Mouse (Mus musculus): Measurements from ENCODE around the gene Ubtd1. TPM values are rescaled to one million over a fixed set of nuclear protein-coding genes. Genes with fewer than 3 reads are reported as not detected.

The Ubtd1 gene
- polyA plus RNA-seq (2017; shearing (Covaris generic)), result 1 to 10 TPM; 6.4 to 9.0 TPM

DNA sequence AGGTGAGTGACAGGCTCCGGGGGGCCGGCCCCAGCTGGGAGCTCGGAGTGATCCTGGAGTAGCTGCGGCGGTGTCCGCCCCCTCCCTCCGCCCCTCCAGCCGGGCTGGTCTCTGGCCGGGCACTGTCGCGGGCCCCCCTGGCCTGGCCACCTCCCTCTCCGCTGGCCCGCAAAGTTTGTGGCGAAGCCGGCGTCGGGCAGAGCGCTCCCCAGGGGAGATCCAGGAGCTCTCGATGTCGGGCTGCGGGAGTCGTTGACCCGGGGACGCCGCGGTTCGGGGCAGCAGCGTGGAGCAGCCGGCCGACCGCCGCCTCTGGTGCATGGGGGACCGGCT lies at the start of gene Ubtd1:
Gene Ubtd1 (plus strand): TSS at position 169 of the 333 bp plus-strand sequence.

DNA sequence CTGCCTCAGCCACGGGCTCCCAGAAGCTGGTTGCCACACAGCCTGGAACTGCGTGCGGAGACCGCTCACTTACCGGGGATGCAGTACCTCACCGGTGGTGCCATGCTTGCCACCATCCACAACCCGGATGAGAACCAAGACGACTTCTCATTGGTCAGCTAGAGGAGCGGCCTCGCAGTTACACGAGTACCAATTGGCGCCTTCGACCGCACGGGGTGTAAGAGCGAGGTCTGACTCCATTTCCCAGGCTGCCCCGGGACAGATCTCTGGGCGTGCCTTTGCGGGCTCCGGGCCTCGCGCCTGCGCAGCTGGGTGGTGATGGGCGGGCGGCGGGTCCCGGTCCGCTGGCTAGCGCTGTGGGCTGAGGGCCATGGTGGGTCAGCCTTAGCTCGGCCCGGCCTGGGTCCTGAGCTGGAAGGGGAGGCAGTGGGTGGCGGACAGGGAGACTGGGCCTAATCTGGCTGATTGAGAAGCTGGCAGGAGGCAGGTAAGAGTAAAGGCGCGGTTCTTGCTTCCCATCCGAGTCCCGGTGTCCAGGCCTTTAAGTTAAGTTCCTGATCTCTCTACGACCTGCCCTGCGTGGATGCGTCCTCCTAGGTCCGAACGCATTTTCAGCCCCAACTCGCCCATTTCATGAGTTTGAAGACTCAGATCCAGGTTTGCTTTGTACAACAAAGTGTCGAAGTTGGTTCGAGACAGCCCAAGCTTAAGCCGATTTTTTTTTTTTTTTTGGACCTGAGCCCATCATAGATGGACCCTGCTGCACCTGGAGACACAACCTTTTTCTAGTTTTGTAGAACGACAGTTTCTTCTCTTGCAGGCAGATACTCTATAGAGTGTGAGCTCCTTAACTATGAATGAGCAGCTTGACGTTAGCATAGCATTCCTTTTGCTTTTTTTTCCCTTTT lies 48.1 kb upstream of the Ubtd1 start, which contains the start of the genes Exosc1 and Zdhhc16:
Gene Exosc1 (minus strand): TSS at position 245 of the 908 bp plus-strand sequence.
Gene Zdhhc16 (plus strand): TSS at position 302 of the 908 bp plus-strand sequence.

DNA sequence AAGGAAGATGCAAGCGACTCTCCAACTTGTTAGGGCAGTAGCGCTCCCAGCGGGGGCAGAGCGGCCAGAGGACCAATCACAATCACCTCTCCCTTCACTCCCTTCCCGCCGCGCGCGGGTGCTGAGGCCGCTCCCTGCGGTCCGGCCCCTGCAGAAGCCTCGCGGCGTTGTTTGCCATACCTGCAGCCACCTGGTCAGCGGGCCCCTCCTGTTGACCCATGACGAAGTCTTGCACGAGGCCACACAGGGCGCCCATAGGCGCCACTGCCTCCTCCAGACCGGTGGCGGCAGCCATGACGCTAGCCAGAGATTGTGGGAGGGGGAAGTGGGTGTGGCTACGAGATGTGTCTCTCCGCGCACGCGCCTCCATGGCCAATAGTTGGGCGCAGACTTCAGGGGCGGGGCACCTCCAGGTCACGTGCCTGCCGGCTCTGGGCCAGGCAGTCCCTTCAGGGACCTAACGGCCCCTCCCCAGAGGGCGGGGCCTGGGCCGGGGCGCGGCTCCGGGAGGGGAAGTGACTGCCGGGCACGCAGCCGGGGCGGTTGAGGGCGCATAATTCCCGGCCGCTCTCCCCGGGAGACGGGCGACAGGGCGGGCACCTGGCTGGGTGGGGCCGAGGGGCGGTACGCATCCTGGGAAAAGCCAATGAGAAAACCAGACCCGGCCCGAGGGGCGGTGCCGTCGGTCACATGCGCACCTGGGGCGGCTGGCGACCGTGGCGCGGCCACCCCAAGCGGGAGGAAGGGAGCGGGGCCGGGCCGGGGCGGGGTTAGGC lies 556 bp upstream of the Ubtd1 start, which contains the start of gene Mms19:
Gene Mms19 (minus strand): TSS at position 339 of the 776 bp plus-strand sequence.

DNA sequence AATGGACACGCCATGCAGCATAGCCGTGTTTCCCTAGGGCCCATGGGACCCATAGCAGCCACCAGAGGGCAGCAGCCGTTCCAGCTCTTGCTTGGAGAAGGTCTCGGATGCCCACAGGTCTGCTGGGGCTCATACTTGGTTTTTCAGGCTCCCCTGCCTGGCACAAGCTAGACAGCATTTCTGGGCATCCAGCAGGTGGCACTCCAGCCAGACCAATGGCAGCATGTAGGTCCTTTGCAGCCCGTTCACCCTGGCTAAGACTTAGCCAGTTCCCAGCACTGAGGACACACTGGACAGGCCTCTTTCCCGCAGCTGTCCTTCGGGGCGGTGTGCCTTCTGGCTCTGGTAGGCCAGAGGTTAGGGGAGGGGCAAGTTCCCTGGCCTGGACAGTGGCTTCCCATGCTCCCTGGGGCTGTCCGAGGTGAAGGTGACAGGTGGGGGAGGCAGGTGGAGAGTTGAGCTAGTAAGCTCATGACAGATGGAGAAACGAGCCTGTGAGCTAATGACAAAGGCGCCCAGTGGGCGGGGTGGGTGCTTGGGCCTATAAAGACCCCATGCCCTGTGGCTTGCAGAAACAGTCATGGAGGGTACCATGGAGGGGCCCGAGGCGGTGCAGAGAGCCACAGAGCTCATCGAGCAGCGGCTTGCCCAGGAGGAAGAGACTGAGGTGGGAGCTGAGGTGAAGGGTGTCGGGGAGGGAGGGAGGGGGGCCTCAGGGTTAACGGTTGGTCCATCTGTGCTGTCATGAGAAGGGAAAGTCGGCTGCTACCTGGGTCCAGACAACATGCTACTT lies 54.1 kb downstream of the Ubtd1 start, which contains the start of gene Ankrd2:
Gene Ankrd2 (plus strand): TSS at position 545 of the 793 bp plus-strand sequence.

DNA sequence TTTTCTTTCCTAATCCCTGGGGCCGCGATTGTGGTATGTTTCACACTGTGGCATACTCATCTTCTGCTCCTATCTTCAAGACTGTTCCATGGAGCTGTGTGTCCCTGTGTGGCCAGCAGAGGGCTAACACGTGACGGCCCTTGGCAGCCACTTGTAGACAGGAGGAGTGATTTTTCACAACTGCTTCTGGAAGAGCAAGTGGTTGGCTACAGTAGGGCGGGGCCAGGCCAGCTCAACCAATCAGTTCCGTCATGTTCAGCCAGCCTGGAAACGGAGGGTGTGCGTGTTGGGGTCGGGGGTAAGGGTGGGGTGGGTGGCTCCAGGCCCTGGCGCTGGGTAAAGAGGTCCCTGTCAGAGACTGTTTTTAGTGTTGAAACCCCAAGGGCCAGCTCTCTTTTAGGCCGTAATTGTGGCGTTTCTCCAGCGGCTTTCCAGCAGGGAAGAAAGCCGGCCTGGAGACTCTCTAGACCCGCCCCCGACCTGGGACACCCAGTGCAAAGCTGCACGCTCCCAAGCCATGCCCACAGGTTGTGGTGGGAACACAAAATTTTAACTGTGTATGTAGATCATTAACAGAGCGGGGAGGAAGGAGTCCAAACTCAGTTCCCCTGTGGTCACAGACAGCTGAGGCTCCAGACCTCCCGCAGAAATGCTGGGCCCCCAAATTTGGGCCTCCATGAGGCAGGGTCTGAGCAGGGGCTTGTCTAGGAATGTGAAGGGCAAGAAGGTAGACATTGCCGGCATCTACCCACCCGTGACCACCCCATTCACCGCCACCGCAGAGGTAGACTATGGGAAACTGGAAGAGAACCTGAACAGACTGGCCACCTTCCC lies 63.9 kb downstream of the Ubtd1 start, which contains the start of gene Hoga1:
Gene Hoga1 (plus strand): TSS at position 342 of the 834 bp plus-strand sequence.

DNA sequence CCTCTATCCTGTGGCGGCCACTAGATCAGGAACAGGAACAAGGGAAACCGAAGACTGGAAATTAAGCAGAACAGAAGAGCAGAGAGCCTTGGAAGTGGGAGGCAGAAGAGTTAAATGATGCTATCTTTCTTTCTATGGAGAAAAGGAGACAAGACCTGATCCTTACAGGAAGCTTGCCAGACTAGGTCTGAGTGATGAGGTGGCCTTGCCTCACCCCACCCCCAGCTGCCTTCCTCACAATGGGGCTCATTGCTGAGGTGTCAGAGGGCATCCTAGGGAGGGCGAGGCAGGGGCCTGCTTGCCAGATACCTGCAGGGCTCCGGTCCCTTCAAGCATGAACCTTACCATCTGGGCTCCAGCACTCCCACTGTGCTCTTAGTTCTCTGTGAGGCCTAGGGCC lies 70.4 kb downstream of the Ubtd1 start, which contains the start of gene 4933411K16Rik:
Gene 4933411K16Rik (plus strand): TSS at position 301 of the 400 bp plus-strand sequence.

Other genes with a start within 250 kb of the Ubtd1 start
- gene Slit1, start 238.1 kb upstream of the Ubtd1 start, polyA plus RNA-seq (2017; shearing (Covaris generic)), result under 1 TPM; 0.22 to 0.83 TPM
- 1 to 10 TPM; 2.8 to 3.6 TPM for gene Arhgap19, start 179.7 kb upstream of the Ubtd1 start, polyA plus RNA-seq (2017; shearing (Covaris generic))
- 1 to 10 TPM; 2.3 to 3.8 TPM for gene Frat1, start 151.8 kb upstream of the Ubtd1 start, polyA plus RNA-seq (2017; shearing (Covaris generic))
- gene Frat2, start 133.6 kb upstream of the Ubtd1 start, polyA plus RNA-seq (2017; shearing (Covaris generic)), result 10 to 100 TPM; 19.6 to 22.9 TPM
- gene Rrp12, start 85.6 kb upstream of the Ubtd1 start, polyA plus RNA-seq (2017; shearing (Covaris generic)), result 10 to 100 TPM; 13.5 to 20.8 TPM
- 100 to 1,000 TPM; 125 to 133 TPM for gene Pgam1, start 69.8 kb upstream of the Ubtd1 start, polyA plus RNA-seq (2017; shearing (Covaris generic))
- 10 to 100 TPM; 66.3 to 84.4 TPM for gene Exosc1, start 48.3 kb upstream of the Ubtd1 start, polyA plus RNA-seq (2017; shearing (Covaris generic))
- 10 to 100 TPM; 56.1 to 71.6 TPM for gene Zdhhc16, start 48.3 kb upstream of the Ubtd1 start, polyA plus RNA-seq (2017; shearing (Covaris generic))
- gene Mms19, start 606 bp upstream of the Ubtd1 start, polyA plus RNA-seq (2017; shearing (Covaris generic)), result 10 to 100 TPM; 73.3 to 75.2 TPM
- under 1 TPM in 1 of 2 experiments, not detected in 1; 0.26 TPM for gene Ankrd2, start 54.2 kb downstream of the Ubtd1 start, polyA plus RNA-seq (2017; shearing (Covaris generic))
- gene Hoga1, start 63.8 kb downstream of the Ubtd1 start, polyA plus RNA-seq (2017; shearing (Covaris generic)), result under 1 TPM; 0.36 to 0.37 TPM
- 1 to 10 TPM in 1 of 2 experiments, under 1 TPM in 1; 0.11 to 1.5 TPM for gene 4933411K16Rik, start 70.5 kb downstream of the Ubtd1 start, polyA plus RNA-seq (2017; shearing (Covaris generic))
- 1 to 10 TPM in 1 of 2 experiments, under 1 TPM in 1; 0.43 to 1.1 TPM for gene Morn4, start 104.6 kb downstream of the Ubtd1 start, polyA plus RNA-seq (2017; shearing (Covaris generic))
- gene Pi4k2a, start 108.7 kb downstream of the Ubtd1 start, polyA plus RNA-seq (2017; shearing (Covaris generic)), result 10 to 100 TPM; 32.6 to 35.0 TPM
- 10 to 100 TPM in 1 of 2 experiments, 1 to 10 TPM in 1; 5.1 to 10.4 TPM for gene Avpi1, start 147.3 kb downstream of the Ubtd1 start, polyA plus RNA-seq (2017; shearing (Covaris generic))
- gene Marveld1, start 165.6 kb downstream of the Ubtd1 start, polyA plus RNA-seq (2017; shearing (Covaris generic)), result 10 to 100 TPM; 41.1 to 49.9 TPM
- gene Zfyve27, start 182.2 kb downstream of the Ubtd1 start, polyA plus RNA-seq (2017; shearing (Covaris generic)), result 10 to 100 TPM; 50.9 to 67.9 TPM
- gene Sfrp5, start 220.5 kb downstream of the Ubtd1 start, polyA plus RNA-seq (2017; shearing (Covaris generic)), result under 1 TPM in 1 of 2 experiments, not detected in 1; 0.15 TPM